Mouse (Mus musculus) cerebellum, postnatal 25 days (tissue): ENCODE data around the gene Olfr117.
"Not testable (repeated sequence)": the region's sequence is repeated elsewhere in the genome, so short reads cannot be mapped to it uniquely, and the experiment has no call there.

Experiments
- DNase-seq, 2 experiments: peaks; one replicate each; pipeline ENCODE4 v3.0.0; 2021; ENCODE audit warnings: mixed read lengths in 2 of 2

Gene Olfr117

GRCm38 (mm10) chr17:37663682-37664081, at the start of gene Olfr117:
Olfr117 (minus strand) TSS chr17:37663782.
- DNase-seq = no peak

- not testable (repeated sequence) for DNase-seq
Measured at GRCm38 (mm10) chr17:37696264-37696663, 32.7 kb upstream of the Olfr117 start, which contains the start of gene Olfr119. Olfr119 (plus strand) TSS chr17:37696564.

GRCm38 (mm10) chr17:37666688-37667087, 3.1 kb upstream of the Olfr117 start, which contains the start of gene Olfr118:
Olfr118 (plus strand) TSS chr17:37666988.
- DNase-seq = no peak

- no peak for DNase-seq
Measured at GRCm38 (mm10) chr17:37627009-37627408, 36.6 kb downstream of the Olfr117 start, which contains the start of the genes Olfr115 and Olfr116. Olfr115 (minus strand) TSS chr17:37627109. Olfr116 (minus strand) TSS chr17:37627199.
